Mouse (Mus musculus): Measurements from ENCODE around the gene Exoc4.

DNA sequence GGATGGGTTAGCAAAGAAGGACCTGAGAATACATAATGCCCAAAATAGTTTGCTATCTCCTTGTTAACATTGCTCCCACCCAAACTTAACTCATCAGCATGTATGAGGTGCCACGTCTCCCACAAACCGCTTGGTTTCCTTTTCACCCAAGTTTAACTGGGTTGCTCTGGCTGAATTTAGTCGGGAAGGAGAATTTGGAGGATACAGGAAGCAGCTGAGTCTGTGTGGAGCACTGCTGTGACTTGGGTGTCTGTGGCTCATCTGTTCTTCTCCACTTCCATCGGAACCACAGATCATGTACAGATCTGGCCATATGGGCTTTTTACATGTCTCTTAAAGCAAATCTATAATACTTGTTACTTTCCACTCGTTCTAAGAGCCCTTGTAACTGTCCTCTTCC lies 441.7 kb downstream of the Exoc4 start:
- no peak for TF ChIP-seq POLR2A (IDR thresholded peaks at IDR 0.05; ENCODE audit: low read depth, low read length)
- no peak for TF ChIP-seq CTCF (conservative IDR thresholded peaks at IDR 0.05; ENCODE audit: insufficient read depth, insufficient read length, low read depth, low read length)

Data from kidney, adult 2 months (tissue).